ENCODE assay signal across 15 mouse cellular contexts in genomic region chr3:66035226-66035625, GRCm38 (mm10).
"Had no signal": no experiment of that assay in that cellular context is flagged by ENCODE, and none has a peak within 500 bp of the region (broad histone marks: within the 10 kb centered on the region; RNA-seq: fewer than 3 reads in every experiment).

No protein-coding gene starts in this region.

- H3K27me3 ChIP-seq: neural tube, embryonic 12.5 days; neural tube, embryonic 13.5 days; neural tube, embryonic 15.5 days; stomach, embryonic 15.5 days had no signal

- H3K4me2 ChIP-seq: neural tube, embryonic 12.5 days; neural tube, embryonic 13.5 days; neural tube, embryonic 15.5 days; stomach, embryonic 15.5 days had no signal

- H3K4me1 ChIP-seq: neural tube, embryonic 12.5 days; neural tube, embryonic 13.5 days; neural tube, embryonic 15.5 days; stomach, embryonic 15.5 days had no signal

- DNase-seq: right cerebral cortex, adult 18-20 months; right cerebral cortex, postnatal 14 days; right cerebral cortex, postnatal 25 days; right cerebral cortex, postnatal 4 days; spleen, adult 18-20 months; thymus, adult 18-20 months; thymus, adult 2 months; thymus, postnatal 14 days; thymus, postnatal 25 days; thymus, postnatal 36 days had no signal

- H3K9me3 ChIP-seq: neural tube, embryonic 12.5 days; neural tube, embryonic 13.5 days; neural tube, embryonic 15.5 days; stomach, embryonic 15.5 days had no signal

- H3K36me3 ChIP-seq: neural tube, embryonic 12.5 days; neural tube, embryonic 13.5 days; neural tube, embryonic 15.5 days; stomach, embryonic 15.5 days had no signal

- H3K4me3 ChIP-seq: neural tube, embryonic 12.5 days; neural tube, embryonic 13.5 days; neural tube, embryonic 15.5 days; stomach, embryonic 15.5 days had no signal

- H3K9ac ChIP-seq: neural tube, embryonic 12.5 days; neural tube, embryonic 13.5 days; neural tube, embryonic 15.5 days; stomach, embryonic 15.5 days had no signal

- H3K27ac ChIP-seq: neural tube, embryonic 12.5 days; neural tube, embryonic 13.5 days; neural tube, embryonic 15.5 days; stomach, embryonic 15.5 days; stomach, postnatal 0 days had no signal
